Mouse (Mus musculus): ENCODE results near the gene Fdxacb1. TPM values are rescaled to one million over a fixed set of nuclear protein-coding genes. Genes with fewer than 3 reads are reported as not detected.

The Fdxacb1 gene
- 9.3 TPM in 2 replicates for polyA plus RNA-seq (2015; fragmentation: Nextera tagmentation; extraction: Ambion mirVana)

- H3K9ac ChIP-seq: peak within 1 kb of the TSS; percentile 70
- WGBS: 3% methylated on average over 59 of the region's 59 CpGs
- H3K9me3 ChIP-seq: no peaks in the 10 kb centered on the region
- H3K36me3 ChIP-seq: peaks cover 9% of the 10 kb centered on the region; the same call in 1 of the 2 replicates
- H3K4me2 ChIP-seq: peak within 1 kb of the TSS; percentile 76
- H3K4me1 ChIP-seq: peaks cover 12% of the 10 kb centered on the region
- peak; percentile 96 for ATAC-seq (ENCODE audit: insufficient number of reproducible peaks, low FRiP score, low TSS enrichment, low read depth)
- H3K27me3 ChIP-seq: no peaks in the 10 kb centered on the region
- peak within 1 kb of the TSS; percentile 95 for H3K27ac ChIP-seq
- peak within 1 kb of the TSS; percentile 71 for H3K4me3 ChIP-seq
These were observed at the start of gene Fdxacb1 for GRCm38 (mm10) chr9:50768107-50769002. Fdxacb1 (plus strand) TSS chr9:50768236.

- Histone ChIP-seq H3K4me2 (no peak overlapping the region), H3K9me3 (no peaks in the 10 kb centered on the region), H3K27ac (no peak overlapping the region), H3K27me3 (no peaks in the 10 kb centered on the region), H3K4me1 (peaks cover 29% of the 10 kb centered on the region), H3K9ac (no peak overlapping the region), H3K36me3 (no peaks in the 10 kb centered on the region; the same call in 1 of the 2 replicates), H3K4me3 (no peak overlapping the region)
- ATAC-seq (ENCODE audit: insufficient number of reproducible peaks, low FRiP score, low TSS enrichment, low read depth): no peak
- 81% methylated on average over 4 of the region's 4 CpGs for WGBS
These were observed 49.2 kb upstream of the Fdxacb1 start for GRCm38 (mm10) chr9:50718878-50719277.

GRCm38 (mm10) chr9:50721061-50721460 is 47.0 kb upstream of the Fdxacb1 start:
- Histone ChIP-seq H3K4me2 (0 out of 2 replicates have a peak overlapping the region, but pooled peaks have one; percentile 5), H3K4me1 (peaks cover 37% of the 10 kb centered on the region), H3K27ac (0 out of 2 replicates have a peak overlapping the region, but pooled peaks have one; percentile 17), H3K36me3 (no peaks in the 10 kb centered on the region; the same call in 1 of the 2 replicates), H3K4me3 (no peak overlapping the region), H3K9me3 (no peaks in the 10 kb centered on the region), H3K9ac (no peak overlapping the region), H3K27me3 (no peaks in the 10 kb centered on the region)
- WGBS: 18% methylated on average over 12 of the region's 12 CpGs
- ATAC-seq (ENCODE audit: insufficient number of reproducible peaks, low FRiP score, low TSS enrichment, low read depth): no peak

DNA sequence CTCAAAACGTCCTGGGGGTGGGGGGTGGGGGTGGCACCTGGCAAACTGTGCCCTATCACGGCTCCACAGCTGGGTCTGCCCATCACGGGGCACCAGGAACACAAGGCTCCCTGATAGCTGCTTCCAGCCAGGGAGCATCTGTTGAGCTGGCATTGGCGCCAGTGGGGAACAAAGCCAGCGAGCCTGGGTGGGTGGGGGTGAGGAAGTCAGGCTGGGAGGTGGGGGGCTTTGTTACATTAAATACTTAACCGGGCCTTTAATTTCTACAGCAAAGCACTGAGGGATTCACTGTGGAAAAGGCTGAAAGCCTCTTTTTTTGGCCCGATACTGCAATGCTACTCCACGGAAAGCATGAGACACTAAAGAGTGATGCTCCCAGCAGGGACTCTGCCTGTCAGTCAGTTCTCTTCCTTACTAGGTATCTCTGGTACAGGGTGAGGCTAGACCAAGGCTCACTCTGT is 45.6 kb upstream of the Fdxacb1 start:
- H3K4me1 ChIP-seq: peaks cover 50% of the 10 kb centered on the region
- no peak overlapping the region for H3K4me2 ChIP-seq
- H3K9ac ChIP-seq: no peak overlapping the region
- H3K27me3 ChIP-seq: no peaks in the 10 kb centered on the region
- ATAC-seq (ENCODE audit: insufficient number of reproducible peaks, low FRiP score, low TSS enrichment, low read depth): no peak
- H3K36me3 ChIP-seq: no peaks in the 10 kb centered on the region; the same call in 1 of the 2 replicates
- 46% methylated on average over 8 of the region's 8 CpGs for WGBS
- H3K4me3 ChIP-seq: no peak overlapping the region
- H3K9me3 ChIP-seq: no peaks in the 10 kb centered on the region
- no peak overlapping the region for H3K27ac ChIP-seq

- H3K9ac ChIP-seq: no peak overlapping the region
- 22% methylated on average over 7 of the region's 7 CpGs for WGBS
- ATAC-seq (ENCODE audit: insufficient number of reproducible peaks, low FRiP score, low TSS enrichment, low read depth): no peak
- peaks cover 53% of the 10 kb centered on the region for H3K4me1 ChIP-seq
- no peaks in the 10 kb centered on the region; the same call in 1 of the 2 replicates for H3K36me3 ChIP-seq
- H3K9me3 ChIP-seq: no peaks in the 10 kb centered on the region
- H3K4me2 ChIP-seq: peak overlapping the region; percentile 14; the same call in 1 of the 2 replicates
- H3K4me3 ChIP-seq: no peak overlapping the region
- peak overlapping the region; percentile 54 for H3K27ac ChIP-seq
- H3K27me3 ChIP-seq: no peaks in the 10 kb centered on the region
These were observed 44.6 kb upstream of the Fdxacb1 start for GRCm38 (mm10) chr9:50723406-50723805.

DNA sequence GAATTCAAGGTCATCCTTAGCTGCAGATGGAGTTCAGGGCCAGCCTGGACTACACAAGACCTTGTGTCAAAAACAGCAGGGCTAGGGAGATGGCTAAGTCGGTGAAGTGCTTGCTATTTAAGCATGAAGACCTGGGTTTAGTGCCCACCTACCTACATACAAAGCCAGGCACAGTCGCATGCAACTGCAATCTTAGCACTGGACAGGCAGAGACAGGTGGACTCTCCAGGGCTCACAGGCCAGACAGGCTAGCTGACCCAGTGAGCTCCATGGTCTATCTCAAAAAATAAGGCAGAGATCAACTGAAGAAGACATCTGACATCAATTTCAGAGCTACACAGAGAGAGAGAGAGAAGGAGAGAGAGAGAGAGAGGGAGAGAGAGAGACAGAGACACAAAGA is 43.9 kb upstream of the Fdxacb1 start:
- WGBS: 69% methylated on average over 2 of the region's 2 CpGs
- H3K4me1 ChIP-seq: peaks cover 58% of the 10 kb centered on the region
- ATAC-seq (ENCODE audit: insufficient number of reproducible peaks, low FRiP score, low TSS enrichment, low read depth): no peak
- H3K4me2 ChIP-seq: no peak overlapping the region
- H3K36me3 ChIP-seq: no peaks in the 10 kb centered on the region; the same call in 1 of the 2 replicates
- H3K9me3 ChIP-seq: no peaks in the 10 kb centered on the region
- H3K4me3 ChIP-seq: no peak overlapping the region
- H3K27ac ChIP-seq: 0 out of 2 replicates have a peak overlapping the region, but pooled peaks have one; percentile 22
- no peak overlapping the region for H3K9ac ChIP-seq
- H3K27me3 ChIP-seq: no peaks in the 10 kb centered on the region

GRCm38 (mm10) chr9:50724661-50725330 is 43.2 kb upstream of the Fdxacb1 start:
- Histone ChIP-seq H3K4me1 (peaks cover 58% of the 10 kb centered on the region), H3K27me3 (no peaks in the 10 kb centered on the region), H3K4me2 (no peak overlapping the region), H3K9ac (no peak overlapping the region), H3K36me3 (no peaks in the 10 kb centered on the region), H3K27ac (no peak overlapping the region), H3K4me3 (no peak overlapping the region), H3K9me3 (no peaks in the 10 kb centered on the region)
- no peak for ATAC-seq (ENCODE audit: insufficient number of reproducible peaks, low FRiP score, low TSS enrichment, low read depth)
- 34% methylated on average over 3 of the region's 3 CpGs for WGBS

DNA sequence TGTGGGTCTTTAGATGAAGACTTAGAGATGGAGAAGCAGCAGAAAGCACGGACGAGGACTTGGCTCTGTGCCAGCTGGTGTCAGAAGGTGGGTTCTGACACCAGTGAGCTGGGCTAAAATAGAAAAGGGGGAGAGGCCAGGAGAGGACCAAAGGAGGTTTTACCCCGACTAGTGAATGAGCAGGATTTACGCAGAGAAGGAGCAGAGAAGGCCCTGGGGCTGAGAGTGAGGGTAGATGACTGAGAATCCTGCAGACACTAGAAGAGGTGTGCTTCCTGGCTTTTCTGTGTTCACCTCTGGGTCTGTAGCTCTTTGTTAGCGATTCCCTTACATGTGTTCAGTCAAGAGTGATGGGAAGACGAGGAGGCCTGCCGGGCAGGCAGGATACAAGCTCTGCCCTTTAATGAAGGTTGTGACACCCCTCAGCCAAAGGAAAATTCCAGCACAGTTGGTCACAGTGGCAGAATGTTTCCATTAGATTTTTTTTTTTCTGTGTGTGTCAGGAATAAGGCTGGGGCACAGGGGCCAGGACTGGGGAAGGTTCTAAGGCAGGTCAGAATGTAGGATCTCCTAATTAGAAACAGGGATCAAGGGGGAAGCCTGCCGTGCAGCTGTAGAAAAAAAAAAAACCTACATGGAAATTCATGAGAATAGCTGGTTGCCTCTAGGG is 42.0 kb upstream of the Fdxacb1 start:
- peaks cover 55% of the 10 kb centered on the region for H3K4me1 ChIP-seq
- H3K36me3 ChIP-seq: no peaks in the 10 kb centered on the region
- peak overlapping the region; percentile 85 for H3K27ac ChIP-seq
- peak overlapping the region; percentile 67; the same call in 1 of the 2 replicates for H3K4me3 ChIP-seq
- no peaks in the 10 kb centered on the region for H3K9me3 ChIP-seq
- ATAC-seq (ENCODE audit: insufficient number of reproducible peaks, low FRiP score, low TSS enrichment, low read depth): no peak
- H3K27me3 ChIP-seq: no peaks in the 10 kb centered on the region
- no peak overlapping the region for H3K9ac ChIP-seq
- peak overlapping the region; percentile 84 for H3K4me2 ChIP-seq
- 22% methylated on average over 8 of the region's 8 CpGs for WGBS

GRCm38 (mm10) chr9:50727171-50727924 is 40.7 kb upstream of the Fdxacb1 start:
- H3K4me3 ChIP-seq: peak overlapping the region; percentile 67
- no peaks in the 10 kb centered on the region for H3K9me3 ChIP-seq
- H3K4me1 ChIP-seq: peaks cover 47% of the 10 kb centered on the region
- peak overlapping the region; percentile 55 for H3K9ac ChIP-seq
- WGBS: 2% methylated on average over 30 of the region's 30 CpGs
- peak overlapping the region; percentile 85 for H3K27ac ChIP-seq
- ATAC-seq (ENCODE audit: insufficient number of reproducible peaks, low FRiP score, low TSS enrichment, low read depth): 0 out of 2 replicates have a peak, but pooled peaks have one; percentile 11
- no peaks in the 10 kb centered on the region for H3K27me3 ChIP-seq
- peak overlapping the region; percentile 84 for H3K4me2 ChIP-seq
- no peaks in the 10 kb centered on the region for H3K36me3 ChIP-seq

GRCm38 (mm10) chr9:50727925-50728651 is 39.9 kb upstream of the Fdxacb1 start:
- 0% methylated on average over 45 of the region's 45 CpGs for WGBS
- H3K4me3 ChIP-seq: peak overlapping the region; percentile 67
- peak overlapping the region; percentile 84 for H3K4me2 ChIP-seq
- ATAC-seq (ENCODE audit: insufficient number of reproducible peaks, low FRiP score, low TSS enrichment, low read depth): peak; percentile 88
- H3K36me3 ChIP-seq: no peaks in the 10 kb centered on the region
- H3K4me1 ChIP-seq: peaks cover 39% of the 10 kb centered on the region
- peak overlapping the region; percentile 55 for H3K9ac ChIP-seq
- no peaks in the 10 kb centered on the region for H3K9me3 ChIP-seq
- H3K27me3 ChIP-seq: no peaks in the 10 kb centered on the region
- H3K27ac ChIP-seq: peak overlapping the region; percentile 85
